Mouse (Mus musculus): ENCODE measurements at regions not wholly inside any gene's neighbourhood (a gene's known extent, or its start where the extent isn't known, plus 50 kb on each side); places are given as distances from the start of the nearest gene placed in this dataset.

- Histone ChIP-seq H3K27me3 (ENCODE audit: insufficient read depth, low read length) (no peaks in the 10 kb centered on the region; the same call in 1 of the 2 replicates), H3K4me3 (ENCODE audit: low read depth, low read length) (no peak overlapping the region), H3K36me3 (replicated peaks) (no peaks in the 10 kb centered on the region), H3K9me3 (replicated peaks) (peaks cover 85% of the 10 kb centered on the region), H3K4me1 (ENCODE audit: insufficient read depth, low read depth, low read length) (no peaks in the 10 kb centered on the region)
- DNase-seq (ENCODE audit: low spot score): no peak
- ATAC-seq (ENCODE audit: extremely low read depth, insufficient number of reproducible peaks, low FRiP score, poor library complexity, severe bottlenecking): no peak
- TF ChIP-seq GATA1 (IDR thresholded peaks at IDR 0.05; ENCODE audit: borderline replicate concordance, low read length): no peak
- TF ChIP-seq TAL1 (conservative IDR thresholded peaks at IDR 0.05; ENCODE audit: low read depth, low read length): no peak
- TF ChIP-seq CTCF (IDR thresholded peaks at IDR 0.05; ENCODE audit: low read depth, low read length): no peak
- no peak for TF ChIP-seq POLR2AphosphoS5 (IDR thresholded peaks at IDR 0.05; ENCODE audit: insufficient replicate concordance, low read depth, low read length)
- TF ChIP-seq GATA2 (IDR thresholded peaks at IDR 0.05; ENCODE audit: borderline replicate concordance, low read depth, low read length): no peak
Measured at GRCm38 (mm10) chr11:114433561-114433960, 234.8 kb upstream of the Rpl38 start.

GRCm38 (mm10) chr11:114425447-114425846 lies 242.9 kb upstream of the Rpl38 start:
- TF ChIP-seq GATA1 (IDR thresholded peaks at IDR 0.05; ENCODE audit: borderline replicate concordance, low read length) (no peak), POLR2AphosphoS5 (IDR thresholded peaks at IDR 0.05; ENCODE audit: insufficient replicate concordance, low read depth, low read length) (no peak), CTCF (IDR thresholded peaks at IDR 0.05; ENCODE audit: low read depth, low read length) (no peak), TAL1 (conservative IDR thresholded peaks at IDR 0.05; ENCODE audit: low read depth, low read length) (no peak), GATA2 (IDR thresholded peaks at IDR 0.05; ENCODE audit: borderline replicate concordance, low read depth, low read length) (no peak)
- DNase-seq (ENCODE audit: low spot score) (no peak), ATAC-seq (ENCODE audit: extremely low read depth, insufficient number of reproducible peaks, low FRiP score, poor library complexity, severe bottlenecking) (no peak)
- no peaks in the 10 kb centered on the region for H3K36me3 ChIP-seq (replicated peaks)
- H3K4me3 ChIP-seq (ENCODE audit: low read depth, low read length): no peak overlapping the region
- no peaks in the 10 kb centered on the region for H3K4me1 ChIP-seq (ENCODE audit: insufficient read depth, low read depth, low read length)
- no peaks in the 10 kb centered on the region for H3K27me3 ChIP-seq (ENCODE audit: insufficient read depth, low read length)
- H3K9me3 ChIP-seq (replicated peaks): peaks cover 85% of the 10 kb centered on the region

- no peak for TF ChIP-seq TAL1 (conservative IDR thresholded peaks at IDR 0.05; ENCODE audit: low read depth, low read length)
- no peak for TF ChIP-seq CTCF (IDR thresholded peaks at IDR 0.05; ENCODE audit: low read depth, low read length)
- no peak for TF ChIP-seq POLR2AphosphoS5 (IDR thresholded peaks at IDR 0.05; ENCODE audit: insufficient replicate concordance, low read depth, low read length)
- TF ChIP-seq GATA2 (IDR thresholded peaks at IDR 0.05; ENCODE audit: borderline replicate concordance, low read depth, low read length): no peak
- Histone ChIP-seq H3K27me3 (ENCODE audit: insufficient read depth, low read length) (no peaks in the 10 kb centered on the region), H3K4me1 (ENCODE audit: insufficient read depth, low read depth, low read length) (no peaks in the 10 kb centered on the region), H3K36me3 (replicated peaks) (no peaks in the 10 kb centered on the region), H3K4me3 (ENCODE audit: low read depth, low read length) (no peak overlapping the region), H3K9me3 (replicated peaks) (peaks cover 89% of the 10 kb centered on the region)
- DNase-seq (ENCODE audit: low spot score): no peak
- no peak for ATAC-seq (ENCODE audit: extremely low read depth, insufficient number of reproducible peaks, low FRiP score, poor library complexity, severe bottlenecking)
Measured at GRCm38 (mm10) chr11:114423322-114423721, 245.0 kb upstream of the Rpl38 start.

GRCm38 (mm10) chr11:114419002-114419401 lies 249.3 kb upstream of the Rpl38 start:
- Histone ChIP-seq H3K36me3 (replicated peaks) (no peaks in the 10 kb centered on the region), H3K27me3 (ENCODE audit: insufficient read depth, low read length) (no peaks in the 10 kb centered on the region), H3K4me3 (ENCODE audit: low read depth, low read length) (no peak overlapping the region), H3K9me3 (replicated peaks) (peaks cover 79% of the 10 kb centered on the region), H3K4me1 (ENCODE audit: insufficient read depth, low read depth, low read length) (no peaks in the 10 kb centered on the region)
- no peak for ATAC-seq (ENCODE audit: extremely low read depth, insufficient number of reproducible peaks, low FRiP score, poor library complexity, severe bottlenecking)
- TF ChIP-seq POLR2AphosphoS5 (IDR thresholded peaks at IDR 0.05; ENCODE audit: insufficient replicate concordance, low read depth, low read length) (no peak), GATA1 (IDR thresholded peaks at IDR 0.05; ENCODE audit: borderline replicate concordance, low read length) (no peak), TAL1 (conservative IDR thresholded peaks at IDR 0.05; ENCODE audit: low read depth, low read length) (no peak), CTCF (IDR thresholded peaks at IDR 0.05; ENCODE audit: low read depth, low read length) (no peak), GATA2 (IDR thresholded peaks at IDR 0.05; ENCODE audit: borderline replicate concordance, low read depth, low read length) (no peak)
- DNase-seq (ENCODE audit: low spot score): no peak

- no peak for TF ChIP-seq CTCF (IDR thresholded peaks at IDR 0.05; ENCODE audit: low read depth, low read length)
- no peak for TF ChIP-seq GATA2 (IDR thresholded peaks at IDR 0.05; ENCODE audit: borderline replicate concordance, low read depth, low read length)
- no peak for TF ChIP-seq TAL1 (conservative IDR thresholded peaks at IDR 0.05; ENCODE audit: low read depth, low read length)
- no peak for TF ChIP-seq POLR2AphosphoS5 (IDR thresholded peaks at IDR 0.05; ENCODE audit: insufficient replicate concordance, low read depth, low read length)
- TF ChIP-seq GATA1 (IDR thresholded peaks at IDR 0.05; ENCODE audit: borderline replicate concordance, low read length): no peak
- Histone ChIP-seq H3K36me3 (replicated peaks) (no peaks in the 10 kb centered on the region), H3K9me3 (replicated peaks) (peaks cover 65% of the 10 kb centered on the region), H3K4me1 (ENCODE audit: insufficient read depth, low read depth, low read length) (no peaks in the 10 kb centered on the region), H3K4me3 (ENCODE audit: low read depth, low read length) (no peak overlapping the region), H3K27me3 (ENCODE audit: insufficient read depth, low read length) (no peaks in the 10 kb centered on the region)
- no peak for ATAC-seq (ENCODE audit: extremely low read depth, insufficient number of reproducible peaks, low FRiP score, poor library complexity, severe bottlenecking)
- no peak for DNase-seq (ENCODE audit: low spot score)
Measured at GRCm38 (mm10) chr11:114416168-114416567, 252.2 kb upstream of the Rpl38 start.

GRCm38 (mm10) chr11:114404401-114404800 lies 263.9 kb upstream of the Rpl38 start:
- H3K4me3 ChIP-seq (ENCODE audit: low read depth, low read length): no peak overlapping the region
- no peaks in the 10 kb centered on the region for H3K36me3 ChIP-seq (replicated peaks)
- ATAC-seq (ENCODE audit: extremely low read depth, insufficient number of reproducible peaks, low FRiP score, poor library complexity, severe bottlenecking): no peak
- no peak for DNase-seq (ENCODE audit: low spot score)
- H3K9me3 ChIP-seq (replicated peaks): peaks cover 78% of the 10 kb centered on the region
- no peaks in the 10 kb centered on the region for H3K4me1 ChIP-seq (ENCODE audit: insufficient read depth, low read depth, low read length)
- TF ChIP-seq GATA2 (IDR thresholded peaks at IDR 0.05; ENCODE audit: borderline replicate concordance, low read depth, low read length) (no peak), POLR2AphosphoS5 (IDR thresholded peaks at IDR 0.05; ENCODE audit: insufficient replicate concordance, low read depth, low read length) (no peak), GATA1 (IDR thresholded peaks at IDR 0.05; ENCODE audit: borderline replicate concordance, low read length) (no peak), CTCF (IDR thresholded peaks at IDR 0.05; ENCODE audit: low read depth, low read length) (no peak), TAL1 (conservative IDR thresholded peaks at IDR 0.05; ENCODE audit: low read depth, low read length) (no peak)
- no peaks in the 10 kb centered on the region; the same call in 1 of the 2 replicates for H3K27me3 ChIP-seq (ENCODE audit: insufficient read depth, low read length)

Measured in G1E (cell line).